Mouse (Mus musculus) forebrain, embryonic 11.5 days (tissue): Measurements from ENCODE around the gene Setmar. TPM values are rescaled to one million over a fixed set of nuclear protein-coding genes. Genes with fewer than 3 reads are reported as not detected.
"Not testable (repeated sequence)": the region's sequence is repeated elsewhere in the genome, so short reads cannot be mapped to it uniquely, and the experiment has no call there.

Experiments
- ATAC-seq: fragments of 200-750 bp; cut with Nextera tagmentation; replicated peaks from 2 replicates; pipeline ENCODE4 v1.8.0; 2017; ENCODE audit warnings: moderate TSS enrichment; ENCODE audit not compliant: low FRiP score
- DNase-seq: peaks from one replicate; pipeline ENCODE4 v3.0.0-alpha.2; 2017; ENCODE audit warnings: low spot score
- H3K27ac ChIP-seq: fragments of 300-500 bp; sonication (generic); 2 replicates; pipeline ENCODE4 v1.5.1; 2014; ENCODE audit warnings: low read depth, low read length
- H3K27me3 ChIP-seq: fragments of 300-500 bp; sonication (generic); 2 replicates; pipeline ENCODE4 v1.6.1; 2014; ENCODE audit warnings: mild to moderate bottlenecking, low read length, mixed read lengths; ENCODE audit not compliant: control insufficient read depth, insufficient read depth
- H3K36me3 ChIP-seq: fragments of 300-500 bp; sonication (generic); 2 replicates; pipeline ENCODE4 v1.6.1; 2014; ENCODE audit warnings: mild to moderate bottlenecking, low read length, moderate library complexity, mixed read lengths; ENCODE audit not compliant: control insufficient read depth, insufficient read depth
- H3K4me1 ChIP-seq: fragments of 300-500 bp; sonication (generic); replicated peaks from 2 replicates; pipeline ENCODE4 v1.6.1; 2014; ENCODE audit warnings: low read length, mixed read lengths; ENCODE audit not compliant: control insufficient read depth, insufficient read depth
- H3K4me2 ChIP-seq: fragments of 300-500 bp; sonication (generic); 2 replicates; pipeline ENCODE4 v1.6.1; 2014; ENCODE audit warnings: low read depth, mild to moderate bottlenecking, low read length, moderate library complexity, mixed read lengths; ENCODE audit not compliant: severe bottlenecking
- H3K4me3 ChIP-seq: fragments of 300-500 bp; sonication (generic); 2 replicates; pipeline ENCODE4 v1.5.1; 2014; ENCODE audit warnings: low read depth, low read length
- H3K9ac ChIP-seq: fragments of 300-500 bp; sonication (generic); 2 replicates; pipeline ENCODE4 v1.6.1; 2014; ENCODE audit warnings: low read length
- H3K9me3 ChIP-seq: fragments of 300-500 bp; sonication (generic); 2 replicates; pipeline ENCODE4 v1.6.1; 2016; ENCODE audit warnings: low read length, mixed read lengths; ENCODE audit not compliant: control insufficient read depth
- WGBS: fragments of 180-500 bp; shearing (Covaris S2); extraction: QIAGEN DNeasy Blood & Tissue Kit; methylation state at CpG from one replicate; pipeline ENCODE4 v1.1.7; 2014; 5-methylcytosine and 5-hydroxymethylcytosine counted together
- polyA plus RNA-seq: library from polyadenylated mRNA; unstranded; fragments of >200 nt; fragmentation: Nextera tagmentation; extraction: Ambion mirVana; gene quantifications from 2 replicates; pipeline ENCODE4 v1.2.1, GENCODE M21; 2014

The Setmar gene
- 9.0 and 9.2 TPM in 2 replicates for polyA plus RNA-seq

GRCm38 (mm10) chr6:108064918-108065526 is at the start of gene Setmar:
TSS of gene Setmar (plus strand) at chr6:108065045.
- H3K4me2 ChIP-seq, result peak within 1 kb of the TSS; percentile 52
- no peaks in the 10 kb centered on the region for H3K4me1 ChIP-seq
- peak within 1 kb of the TSS; percentile 68; the same call in 1 of the 2 replicates for H3K27ac ChIP-seq
- peak; percentile 98 for DNase-seq
- WGBS, result under 1% methylated on average over 24 of the region's 24 CpGs
- H3K9me3 ChIP-seq, result no peaks in the 10 kb centered on the region
- H3K36me3 ChIP-seq, result no peaks in the 10 kb centered on the region
- peak; percentile 98 for ATAC-seq
- H3K9ac ChIP-seq, result peak within 1 kb of the TSS; percentile 61
- peak within 1 kb of the TSS; percentile 48 for H3K4me3 ChIP-seq
- H3K27me3 ChIP-seq, result no peaks in the 10 kb centered on the region

GRCm38 (mm10) chr6:108021646-108022045 is 43.2 kb upstream of the Setmar start:
- DNase-seq, result no peak
- Histone ChIP-seq H3K36me3 (no peaks in the 10 kb centered on the region), H3K4me2 (no peak overlapping the region), H3K9me3 (no peaks in the 10 kb centered on the region), H3K4me1 (no peaks in the 10 kb centered on the region), H3K27me3 (no peaks in the 10 kb centered on the region), H3K27ac (no peak overlapping the region), H3K4me3 (no peak overlapping the region), H3K9ac (no peak overlapping the region)
- ATAC-seq, result no peak
- 84% methylated on average over 5 of the region's 5 CpGs for WGBS

GRCm38 (mm10) chr6:108055041-108055440 is 9.8 kb upstream of the Setmar start:
- not testable (repeated sequence) for H3K4me2 ChIP-seq, H3K4me1 ChIP-seq, H3K27ac ChIP-seq, H3K4me3 ChIP-seq, ATAC-seq, H3K9ac ChIP-seq, H3K36me3 ChIP-seq, H3K9me3 ChIP-seq, H3K27me3 ChIP-seq
- WGBS, result 0% methylated on average over 2 of the region's 2 CpGs
- DNase-seq, result peak; percentile 71

- H3K36me3 ChIP-seq, result no peaks in the 10 kb centered on the region
- H3K4me3 ChIP-seq, result no peak overlapping the region
- 78% methylated on average over 3 of the region's 3 CpGs for WGBS
- H3K27me3 ChIP-seq, result no peaks in the 10 kb centered on the region
- H3K9me3 ChIP-seq, result no peaks in the 10 kb centered on the region
- no peak overlapping the region for H3K4me2 ChIP-seq
- no peak overlapping the region for H3K9ac ChIP-seq
- H3K27ac ChIP-seq, result no peak overlapping the region
- H3K4me1 ChIP-seq, result no peaks in the 10 kb centered on the region
- ATAC-seq (no peak), DNase-seq (no peak)
Measured at GRCm38 (mm10) chr6:108055946-108056345, 8.9 kb upstream of the Setmar start.

- ATAC-seq, result no peak
- H3K4me2 ChIP-seq, result no peak overlapping the region
- no peak overlapping the region for H3K27ac ChIP-seq
- DNase-seq, result no peak
- no peaks in the 10 kb centered on the region for H3K9me3 ChIP-seq
- 77% methylated on average over 4 of the region's 4 CpGs for WGBS
- no peaks in the 10 kb centered on the region for H3K36me3 ChIP-seq
- no peaks in the 10 kb centered on the region for H3K27me3 ChIP-seq
- no peaks in the 10 kb centered on the region for H3K4me1 ChIP-seq
- H3K4me3 ChIP-seq, result no peak overlapping the region
- no peak overlapping the region for H3K9ac ChIP-seq
Measured at GRCm38 (mm10) chr6:108057353-108057752, 7.5 kb upstream of the Setmar start.

- WGBS, result 94% methylated on average over 5 of the region's 5 CpGs
- ATAC-seq (no peak), DNase-seq (no peak)
- Histone ChIP-seq H3K36me3 (no peaks in the 10 kb centered on the region), H3K4me2 (no peak overlapping the region), H3K27me3 (no peaks in the 10 kb centered on the region), H3K9ac (no peak overlapping the region), H3K9me3 (no peaks in the 10 kb centered on the region), H3K27ac (no peak overlapping the region), H3K4me3 (no peak overlapping the region), H3K4me1 (no peaks in the 10 kb centered on the region)
Measured at GRCm38 (mm10) chr6:108058066-108058465, 6.8 kb upstream of the Setmar start.

- Histone ChIP-seq H3K4me1 (no peaks in the 10 kb centered on the region), H3K27ac (no peak overlapping the region), H3K36me3 (no peaks in the 10 kb centered on the region), H3K9me3 (no peaks in the 10 kb centered on the region), H3K9ac (no peak overlapping the region), H3K4me2 (no peak overlapping the region), H3K4me3 (no peak overlapping the region), H3K27me3 (no peaks in the 10 kb centered on the region)
- DNase-seq (no peak), ATAC-seq (no peak)
- WGBS, result 89% methylated on average over 3 of the region's 3 CpGs
Measured at GRCm38 (mm10) chr6:108061121-108061520, 3.7 kb upstream of the Setmar start.

GRCm38 (mm10) chr6:108065583-108065982 is 738 bp downstream of the Setmar start:
- DNase-seq (peak; percentile 82), ATAC-seq (no peak)
- no peaks in the 10 kb centered on the region for H3K4me1 ChIP-seq
- no peaks in the 10 kb centered on the region for H3K27me3 ChIP-seq
- H3K4me2 ChIP-seq, result peak overlapping the region; percentile 52
- peak overlapping the region; percentile 48 for H3K4me3 ChIP-seq
- H3K27ac ChIP-seq, result no peak overlapping the region
- H3K36me3 ChIP-seq, result no peaks in the 10 kb centered on the region
- WGBS, result 5% methylated on average over 6 of the region's 6 CpGs
- peak overlapping the region; percentile 35; the same call in 1 of the 2 replicates for H3K9ac ChIP-seq
- no peaks in the 10 kb centered on the region for H3K9me3 ChIP-seq

- ATAC-seq, result no peak
- Histone ChIP-seq H3K9ac (no peak overlapping the region), H3K4me2 (no peak overlapping the region), H3K36me3 (no peaks in the 10 kb centered on the region), H3K4me1 (no peaks in the 10 kb centered on the region), H3K27ac (no peak overlapping the region), H3K4me3 (no peak overlapping the region), H3K27me3 (no peaks in the 10 kb centered on the region), H3K9me3 (no peaks in the 10 kb centered on the region; the same call in 1 of the 2 replicates)
- DNase-seq, result no peak
- WGBS, result 88% methylated on average over 7 of the region's 7 CpGs
Measured at GRCm38 (mm10) chr6:108070947-108071346, 6.1 kb downstream of the Setmar start.
